ENCODE assay signal across 8 mouse cellular contexts in the genomic region with DNA sequence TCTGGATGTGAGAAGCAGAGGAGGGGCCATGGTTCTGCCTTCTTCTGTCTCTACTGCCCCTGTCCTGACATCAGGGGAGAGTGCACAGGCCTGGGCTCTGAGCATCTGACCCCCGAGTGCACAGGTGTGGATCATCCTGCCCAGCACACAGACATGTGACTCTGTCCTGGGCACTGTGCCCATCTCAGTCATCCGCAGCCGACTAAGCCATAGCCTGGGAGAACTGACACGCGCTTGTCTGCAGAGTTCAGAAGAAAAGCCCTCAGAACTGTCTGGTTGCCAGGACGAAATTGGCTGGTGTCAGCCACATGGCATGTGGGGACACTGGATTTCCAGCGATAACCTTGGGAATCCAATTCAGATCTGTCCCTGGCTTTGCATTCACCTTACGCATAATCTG.
DNase-seq lines count a peak whose midpoint lies in the region; ATAC-seq and TF ChIP-seq lines count a peak whose summit lies in the region.

No protein-coding gene starts in this region.

- H3K4me2 ChIP-seq in intestine, embryonic 15.5 days (replicated peaks) = no peak overlapping the region
- no peak overlapping the region for H3K4me2 ChIP-seq in intestine, postnatal 0 days (replicated peaks; ENCODE audit: low read depth)
- 0 out of 2 replicates have a peak overlapping the region, but pooled peaks have one; percentile 10 for H3K4me2 ChIP-seq in hindbrain, embryonic 15.5 days
- no peak overlapping the region for H3K4me2 ChIP-seq in midbrain, embryonic 12.5 days (replicated peaks)

- 77% methylated on average over 8 of the region's 8 CpGs for WGBS in intestine, embryonic 15.5 days
- WGBS in intestine, postnatal 0 days = 73% methylated on average over 8 of the region's 8 CpGs
- 44% methylated on average over 8 of the region's 8 CpGs for WGBS in hindbrain, embryonic 15.5 days
- WGBS in midbrain, embryonic 12.5 days = 80% methylated on average over 8 of the region's 8 CpGs

- peak; percentile 43; the same call in 1 of the 2 replicates for ATAC-seq in intestine, embryonic 15.5 days
- ATAC-seq in intestine, postnatal 0 days = no peak
- ATAC-seq in hindbrain, embryonic 15.5 days (ENCODE audit: low FRiP score, low read depth) = peak; percentile 55; the same call in 1 of the 2 replicates
- ATAC-seq in midbrain, embryonic 12.5 days (ENCODE audit: low FRiP score, low read depth) = no peak

- H3K4me3 ChIP-seq in intestine, embryonic 15.5 days (replicated peaks) = no peak overlapping the region
- H3K4me3 ChIP-seq in intestine, postnatal 0 days (ENCODE audit: low read depth, low read length) = no peak overlapping the region
- no peak overlapping the region for H3K4me3 ChIP-seq in hindbrain, embryonic 15.5 days
- no peak overlapping the region for H3K4me3 ChIP-seq in midbrain, embryonic 12.5 days

- DNase-seq in adrenal gland, postnatal 10 days = peak; percentile 44
- peak; percentile 45 for DNase-seq in gastrocnemius, postnatal 10 days
- no peak for DNase-seq in spleen, adult 18-20 months
- DNase-seq in urinary bladder, postnatal 25 days (ENCODE audit: low spot score) = no peak

- no peak for TF ChIP-seq CTCF in intestine, postnatal 0 days (IDR thresholded peaks at IDR 0.05; ENCODE audit: low read depth)

- no peaks in the 10 kb centered on the region for H3K36me3 ChIP-seq in intestine, embryonic 15.5 days
- no peaks in the 10 kb centered on the region for H3K36me3 ChIP-seq in intestine, postnatal 0 days (ENCODE audit: control insufficient read depth, insufficient read depth)
- no peaks in the 10 kb centered on the region for H3K36me3 ChIP-seq in hindbrain, embryonic 15.5 days
- no peaks in the 10 kb centered on the region for H3K36me3 ChIP-seq in midbrain, embryonic 12.5 days

- H3K27ac ChIP-seq in intestine, embryonic 15.5 days = no peak overlapping the region
- no peak overlapping the region for H3K27ac ChIP-seq in intestine, postnatal 0 days (ENCODE audit: low read depth, low read length)
- H3K27ac ChIP-seq in hindbrain, embryonic 15.5 days (replicated peaks) = peak overlapping the region; percentile 12; the same call in 1 of the 2 replicates
- H3K27ac ChIP-seq in midbrain, embryonic 12.5 days (replicated peaks) = peak overlapping the region; percentile 39; the same call in 1 of the 2 replicates

- H3K9me3 ChIP-seq in intestine, embryonic 15.5 days = no peaks in the 10 kb centered on the region
- no peaks in the 10 kb centered on the region for H3K9me3 ChIP-seq in intestine, postnatal 0 days (ENCODE audit: control insufficient read depth)
- no peaks in the 10 kb centered on the region for H3K9me3 ChIP-seq in hindbrain, embryonic 15.5 days
- H3K9me3 ChIP-seq in midbrain, embryonic 12.5 days = no peaks in the 10 kb centered on the region

- no peak overlapping the region for H3K9ac ChIP-seq in intestine, embryonic 15.5 days
- H3K9ac ChIP-seq in intestine, postnatal 0 days (ENCODE audit: low read depth, low read length) = no peak overlapping the region
- H3K9ac ChIP-seq in hindbrain, embryonic 15.5 days = no peak overlapping the region
- no peak overlapping the region for H3K9ac ChIP-seq in midbrain, embryonic 12.5 days (replicated peaks)

- H3K4me1 ChIP-seq in intestine, embryonic 15.5 days (replicated peaks) = no peaks in the 10 kb centered on the region
- no peaks in the 10 kb centered on the region for H3K4me1 ChIP-seq in intestine, postnatal 0 days (replicated peaks; ENCODE audit: control insufficient read depth, insufficient read depth, low read length)
- peaks cover 28% of the 10 kb centered on the region for H3K4me1 ChIP-seq in hindbrain, embryonic 15.5 days (replicated peaks)
- peaks cover 12% of the 10 kb centered on the region; the same call in 1 of the 2 replicates for H3K4me1 ChIP-seq in midbrain, embryonic 12.5 days

- H3K27me3 ChIP-seq in intestine, embryonic 15.5 days (replicated peaks) = no peaks in the 10 kb centered on the region
- H3K27me3 ChIP-seq in intestine, postnatal 0 days (replicated peaks; ENCODE audit: control insufficient read depth, insufficient read depth, low read length) = no peaks in the 10 kb centered on the region
- no peaks in the 10 kb centered on the region for H3K27me3 ChIP-seq in hindbrain, embryonic 15.5 days
- no peaks in the 10 kb centered on the region for H3K27me3 ChIP-seq in midbrain, embryonic 12.5 days

Comparison
In these comparisons a context has a peak if more than half of its experiments do, and no peak if none do; other contexts are left out.
1. ATAC-seq: peak in intestine, embryonic 15.5 days (single experiment) and hindbrain, embryonic 15.5 days (single experiment); none in intestine, postnatal 0 days (single experiment) and midbrain, embryonic 12.5 days (single experiment).
2. H3K27ac ChIP-seq: peak in hindbrain, embryonic 15.5 days (single experiment) and midbrain, embryonic 12.5 days (single experiment); none in intestine, embryonic 15.5 days (single experiment) and intestine, postnatal 0 days (single experiment).
3. DNase-seq: peak in adrenal gland, postnatal 10 days (single experiment) and gastrocnemius, postnatal 10 days (single experiment); none in spleen, adult 18-20 months (0 of 2) and urinary bladder, postnatal 25 days (single experiment).